Mouse (Mus musculus) kidney, adult 9 months (tissue): ENCODE measurements around the gene Twsg1.
A peak's percentile ranks its signal among the peaks of the same experiment; 100 is the strongest.
"Not testable (repeated sequence)": the region's sequence is repeated elsewhere in the genome, so short reads cannot be mapped to it uniquely, and the experiment has no call there.

ENCODE experiments used
- DNase-seq: peaks from one replicate; pipeline ENCODE4 v3.0.0; 2022

Gene Twsg1

GRCm38 (mm10) chr17:65950622-65951404 is at the start of gene Twsg1:
Gene Twsg1, minus strand, starts transcription at chr17:65951226.
- DNase-seq: peak; percentile 96

DNA sequence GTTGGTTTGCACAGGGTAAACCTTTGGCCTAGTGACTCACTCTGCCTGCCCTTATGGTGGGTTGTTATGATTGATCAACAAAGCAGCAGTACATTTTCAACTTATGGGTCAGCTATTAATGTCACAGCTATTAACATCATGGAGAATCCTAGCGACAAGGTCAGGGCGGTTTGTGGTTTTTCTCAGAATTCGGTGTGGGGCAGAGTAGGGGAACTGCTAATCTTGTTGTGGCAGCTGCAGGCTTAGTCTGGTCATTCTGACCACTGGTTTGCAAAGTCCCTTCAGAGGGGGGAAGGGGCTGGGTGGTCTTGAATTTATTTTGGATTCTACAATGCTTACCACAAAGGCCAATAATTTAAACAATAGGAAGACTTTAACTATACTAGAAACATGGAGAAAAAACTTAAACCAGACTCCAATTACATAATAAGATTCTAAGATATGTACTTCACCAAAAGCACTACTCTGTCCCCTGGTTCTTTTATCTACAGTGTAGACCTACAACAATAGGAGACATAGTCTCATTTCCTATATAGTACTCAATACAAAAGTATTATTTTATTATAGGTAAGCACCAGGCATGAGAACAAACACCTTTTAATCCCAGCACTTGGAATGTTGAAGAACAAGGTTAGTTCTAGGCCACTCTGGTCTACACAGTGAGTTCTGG is 37.3 kb upstream of the Twsg1 start:
- DNase-seq: no peak

DNA sequence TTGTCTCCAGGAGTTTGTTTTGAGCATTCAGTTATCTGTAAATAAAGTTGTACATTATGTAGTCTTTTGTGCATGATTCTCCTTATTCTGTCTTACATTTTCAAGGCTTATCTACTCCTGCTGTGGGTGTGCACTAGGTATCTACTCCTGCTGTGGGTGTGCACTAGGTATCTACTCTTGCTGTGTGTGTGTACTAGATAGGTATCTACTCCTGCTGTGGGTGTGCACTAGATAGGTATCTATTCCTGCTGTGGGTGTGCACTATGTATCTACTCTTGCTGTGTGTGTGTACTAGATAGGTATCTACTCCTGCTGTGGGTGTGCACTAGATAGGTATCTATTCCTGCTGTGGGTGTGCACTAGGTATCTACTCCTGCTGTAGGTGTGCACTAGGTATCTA is 25.7 kb upstream of the Twsg1 start:
- not testable (repeated sequence) for DNase-seq

DNA sequence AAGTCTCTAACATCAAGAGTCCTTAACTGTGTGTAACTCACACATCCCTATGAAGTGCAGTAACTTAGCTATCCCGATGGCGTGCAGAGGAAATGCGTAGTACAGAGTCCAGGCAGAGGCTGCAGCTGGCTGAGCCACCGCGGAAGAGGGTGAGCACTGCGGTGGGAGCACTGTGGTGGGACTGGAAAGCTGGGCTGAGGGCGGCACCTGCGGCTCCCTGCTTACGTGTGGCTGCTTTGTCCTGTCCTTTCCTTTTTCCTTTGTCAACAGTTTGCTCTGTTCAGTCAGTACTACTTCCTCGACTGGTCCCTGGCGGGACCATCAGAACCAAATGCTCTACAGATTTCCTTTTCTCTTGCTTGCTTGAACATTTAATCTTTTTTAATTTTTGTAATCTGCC is 16.7 kb upstream of the Twsg1 start:
- no peak for DNase-seq

DNA sequence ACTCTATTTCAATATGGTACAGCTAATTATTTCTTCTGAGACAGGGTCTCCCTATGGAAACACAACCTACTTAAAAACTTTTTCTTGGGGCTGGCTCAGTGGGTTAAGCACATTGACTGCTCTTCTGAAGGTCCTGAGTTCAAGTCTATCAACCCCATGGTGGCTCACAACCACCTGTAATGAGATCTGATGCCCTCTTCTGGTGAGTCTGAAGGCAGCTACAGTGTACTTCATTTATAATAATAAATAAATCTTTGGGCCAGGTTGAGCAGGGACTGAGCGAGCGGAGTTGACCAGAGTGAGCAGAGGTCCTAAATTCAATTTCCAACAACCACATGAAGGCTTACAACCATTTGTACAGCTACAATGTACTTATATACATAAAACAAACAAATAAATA is 11.2 kb upstream of the Twsg1 start:
- DNase-seq: no peak

GRCm38 (mm10) chr17:65961606-65962136 is 10.6 kb upstream of the Twsg1 start:
- DNase-seq: no peak

DNA sequence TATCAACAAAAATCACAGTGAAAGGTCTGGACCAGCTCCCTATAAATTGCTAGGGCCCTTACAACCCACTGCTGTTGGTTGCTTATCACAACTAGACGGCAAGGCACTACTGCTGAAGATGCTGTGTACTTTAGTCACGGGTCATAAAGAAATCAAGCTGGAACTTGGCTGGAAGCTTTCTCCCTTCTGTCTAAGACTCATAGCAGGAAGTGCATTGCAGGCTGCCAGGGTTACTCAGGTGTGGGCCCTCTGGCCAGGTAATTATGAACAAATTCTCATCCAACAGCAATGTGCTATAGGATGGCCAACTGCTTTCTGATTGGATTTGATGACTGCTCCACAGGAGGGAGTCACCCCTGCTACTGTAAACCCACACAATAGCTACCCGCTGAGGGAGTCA is 8.0 kb upstream of the Twsg1 start:
- DNase-seq: no peak

DNA sequence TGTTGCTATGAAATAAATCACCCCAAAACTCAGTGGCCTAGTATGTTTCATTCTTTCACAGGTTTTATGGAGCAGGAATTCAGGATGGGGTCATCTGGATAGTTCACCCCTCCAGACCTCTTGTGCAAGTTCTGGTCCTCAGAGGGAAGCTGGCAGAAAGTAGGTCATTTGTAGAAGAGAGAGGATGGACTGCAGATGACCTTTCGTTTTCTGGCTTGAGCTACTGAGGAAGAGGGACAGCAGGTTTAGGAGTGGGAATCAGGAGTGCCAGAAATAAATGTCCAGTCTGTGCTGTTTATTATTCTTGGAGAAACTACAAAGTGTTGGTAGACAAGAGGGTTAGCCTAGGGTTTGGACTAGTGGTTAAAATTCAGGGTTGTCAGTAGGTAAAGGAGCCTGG is 7.3 kb upstream of the Twsg1 start:
- no peak for DNase-seq

- no peak for DNase-seq
These were observed 6.8 kb upstream of the Twsg1 start for GRCm38 (mm10) chr17:65957782-65958325.

- no peak for DNase-seq
These were observed 6.2 kb upstream of the Twsg1 start for GRCm38 (mm10) chr17:65956993-65957781.

GRCm38 (mm10) chr17:65956140-65956539 is 5.1 kb upstream of the Twsg1 start:
- no peak for DNase-seq

DNA sequence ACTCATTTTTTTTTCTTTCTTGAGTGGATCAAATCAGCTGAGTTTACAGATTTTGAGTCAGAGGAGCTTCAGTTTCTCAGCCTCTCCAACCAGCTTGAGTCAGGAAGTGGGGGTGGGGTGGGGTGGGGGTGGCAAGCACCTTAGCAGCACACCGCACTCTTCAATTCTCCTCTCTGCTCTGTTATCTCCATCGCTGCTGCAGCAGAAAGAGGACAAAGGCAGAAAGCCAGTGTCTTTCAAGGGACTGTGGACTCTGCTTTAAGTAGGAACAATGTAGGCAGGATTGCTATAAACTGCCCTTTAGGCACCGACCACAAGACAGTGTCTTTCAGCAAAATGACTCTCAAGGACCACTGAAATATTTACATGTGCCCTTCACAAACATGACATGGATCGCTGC is 2.9 kb upstream of the Twsg1 start:
- no peak for DNase-seq

DNA sequence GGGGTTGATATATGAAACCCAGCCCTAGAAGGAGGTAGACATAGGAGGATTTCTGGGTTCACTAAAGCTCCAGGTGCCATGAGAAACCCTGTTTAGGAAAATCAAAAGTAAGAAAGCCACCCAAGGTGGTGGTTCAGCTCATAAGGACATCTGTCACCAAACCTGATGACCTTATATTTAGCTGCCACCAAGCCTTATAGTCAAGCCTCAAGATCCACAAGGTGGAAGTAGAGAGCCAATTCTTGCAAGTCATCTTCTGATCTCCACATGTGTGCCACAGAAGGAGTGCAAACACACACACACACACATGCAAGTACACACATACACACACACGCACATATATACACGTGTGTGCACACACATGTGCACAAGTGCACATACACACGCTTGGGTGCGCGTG is 1.1 kb upstream of the Twsg1 start:
- no peak for DNase-seq

DNA sequence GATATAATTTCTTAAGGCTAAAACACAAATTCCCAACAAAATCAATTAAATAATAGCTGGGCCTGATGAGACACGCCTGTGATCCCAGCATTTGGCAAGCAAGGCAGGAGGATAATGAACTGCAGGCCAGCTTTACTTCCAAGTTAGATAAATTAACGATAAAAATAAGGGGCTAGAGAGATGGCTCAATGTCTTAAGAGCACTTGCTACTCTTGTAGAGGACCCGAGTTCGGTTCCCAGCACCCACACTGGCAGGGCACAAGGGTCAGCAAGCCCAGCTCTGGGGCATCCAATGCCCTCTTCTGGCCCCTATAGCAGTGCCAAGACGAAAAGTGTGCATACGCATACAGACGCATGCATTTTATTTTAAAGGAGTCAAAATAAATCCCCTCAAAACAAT is 843 bp downstream of the Twsg1 start:
- no peak for DNase-seq

- DNase-seq: peak; percentile 55
These were observed 3.7 kb downstream of the Twsg1 start for GRCm38 (mm10) chr17:65947307-65947706.

DNA sequence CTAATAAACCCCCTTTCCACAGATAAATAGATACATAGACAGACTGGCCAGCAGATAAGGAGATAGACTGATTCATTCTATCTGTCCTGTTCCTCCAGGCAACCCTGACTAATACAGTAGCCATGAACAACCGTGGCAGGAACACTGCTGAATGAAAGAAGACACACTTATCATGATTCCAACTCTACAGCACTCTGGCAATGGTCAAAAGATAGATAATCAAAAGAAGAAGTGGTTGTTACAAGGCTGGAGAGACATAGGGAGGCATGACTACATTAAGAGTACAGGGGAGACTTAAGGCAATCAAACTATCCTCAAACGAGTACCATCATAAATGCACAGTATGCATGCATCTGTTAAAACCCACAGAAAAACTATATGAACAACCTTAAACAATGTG is 5.6 kb downstream of the Twsg1 start:
- DNase-seq: no peak

- DNase-seq: peak; percentile 67
These were observed 8.6 kb downstream of the Twsg1 start for GRCm38 (mm10) chr17:65942394-65942793.

GRCm38 (mm10) chr17:65941275-65941674 is 9.8 kb downstream of the Twsg1 start:
- DNase-seq: no peak

DNA sequence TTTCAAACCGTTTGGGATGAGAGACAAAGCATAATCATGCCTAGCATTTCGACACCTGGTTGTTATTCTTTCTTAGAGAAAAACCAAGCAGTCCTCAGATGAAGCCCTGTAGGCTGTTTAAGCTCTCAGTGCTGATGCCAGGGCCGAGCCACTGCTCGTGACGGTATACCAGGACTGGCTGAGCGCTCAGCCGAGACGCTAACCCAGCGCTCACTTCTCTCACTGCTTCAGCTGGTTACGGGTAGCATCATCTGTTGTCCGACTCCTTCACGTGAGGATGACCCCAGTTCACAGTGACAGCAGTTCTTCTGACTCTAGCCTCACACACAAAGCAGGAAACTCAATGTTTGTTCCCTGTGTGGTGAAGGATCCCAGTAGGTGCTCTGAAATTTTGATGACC is 10.8 kb downstream of the Twsg1 start:
- no peak for DNase-seq

GRCm38 (mm10) chr17:65939461-65940192 is 11.4 kb downstream of the Twsg1 start:
- no peak for DNase-seq

DNA sequence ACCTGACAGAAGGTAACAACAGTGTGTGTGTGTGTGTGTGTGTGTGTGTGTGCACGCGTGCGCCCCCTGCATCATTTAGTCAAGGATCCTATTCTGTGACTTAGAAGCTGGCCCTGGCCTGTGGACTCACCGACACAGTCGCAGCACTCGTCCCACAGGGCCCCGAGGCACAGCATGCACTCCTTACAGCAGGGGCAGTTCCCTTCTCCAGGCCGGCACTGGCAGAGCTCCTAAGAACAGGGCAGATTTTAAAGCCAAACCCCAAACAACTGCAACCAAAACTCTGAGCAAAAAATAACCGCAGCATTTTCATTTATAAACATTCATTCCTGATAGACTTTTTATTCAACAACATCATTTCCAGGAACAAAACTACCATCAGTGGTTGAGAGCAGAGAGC is 13.4 kb downstream of the Twsg1 start:
- no peak for DNase-seq

GRCm38 (mm10) chr17:65933741-65934140 is 17.3 kb downstream of the Twsg1 start:
- DNase-seq: no peak

- no peak for DNase-seq
These were observed 19.5 kb downstream of the Twsg1 start for GRCm38 (mm10) chr17:65931525-65931924.
